Mouse (Mus musculus): ENCODE measurements at regions not wholly inside any gene's neighbourhood (a gene's known extent, or its start where the extent isn't known, plus 50 kb on each side); places are given as distances from the start of the nearest gene placed in this dataset.
A peak's percentile ranks its signal among the peaks of the same experiment; 100 is the strongest.

GRCm38 (mm10) chr11:85989536-85989935, 103.3 kb downstream of the Tbx4 start:
- Histone ChIP-seq H3K36me3 (ENCODE audit: control insufficient read depth, insufficient read depth, low read length) (no peaks in the 10 kb centered on the region), H3K4me3 (ENCODE audit: low read depth, low read length) (peak overlapping the region; percentile 7), H3K9ac (ENCODE audit: low read depth, low read length) (no peak overlapping the region), H3K4me1 (ENCODE audit: control insufficient read depth, insufficient read depth, low read length) (peaks cover 10% of the 10 kb centered on the region), H3K27me3 (ENCODE audit: control insufficient read depth, insufficient read depth, low read depth, low read length) (peaks cover 3% of the 10 kb centered on the region; the same call in 1 of the 2 replicates), H3K9me3 (replicated peaks; ENCODE audit: control insufficient read depth, low read length, poor library complexity, severe bottlenecking) (no peaks in the 10 kb centered on the region), H3K27ac (ENCODE audit: low read length) (no peak overlapping the region), H3K4me2 (ENCODE audit: low read length) (peak overlapping the region; percentile 49)
- WGBS = 7% methylated on average over 10 of the region's 10 CpGs
- ATAC-seq = no peak

GRCm38 (mm10) chr11:85989940-85990493, 103.8 kb downstream of the Tbx4 start:
- Histone ChIP-seq H3K9ac (ENCODE audit: low read depth, low read length) (no peak overlapping the region), H3K9me3 (replicated peaks; ENCODE audit: control insufficient read depth, low read length, poor library complexity, severe bottlenecking) (no peaks in the 10 kb centered on the region), H3K36me3 (ENCODE audit: control insufficient read depth, insufficient read depth, low read length) (no peaks in the 10 kb centered on the region), H3K4me2 (ENCODE audit: low read length) (peak overlapping the region; percentile 49), H3K4me1 (ENCODE audit: control insufficient read depth, insufficient read depth, low read length) (peaks cover 13% of the 10 kb centered on the region), H3K27me3 (ENCODE audit: control insufficient read depth, insufficient read depth, low read depth, low read length) (peaks cover 3% of the 10 kb centered on the region; the same call in 1 of the 2 replicates), H3K27ac (ENCODE audit: low read length) (no peak overlapping the region), H3K4me3 (ENCODE audit: low read depth, low read length) (peak overlapping the region; percentile 7)
- WGBS = 10% methylated on average over 11 of the region's 12 CpGs
- ATAC-seq = no peak

GRCm38 (mm10) chr11:85995318-85996095, 109.3 kb downstream of the Tbx4 start:
- 0 out of 2 replicates have a peak, but pooled peaks have one; percentile 48 for ATAC-seq
- peak overlapping the region; percentile 34 for H3K4me3 ChIP-seq (ENCODE audit: low read depth, low read length)
- no peaks in the 10 kb centered on the region for H3K9me3 ChIP-seq (replicated peaks; ENCODE audit: control insufficient read depth, low read length, poor library complexity, severe bottlenecking)
- H3K9ac ChIP-seq (ENCODE audit: low read depth, low read length) = peak overlapping the region; percentile 27
- H3K4me1 ChIP-seq (ENCODE audit: control insufficient read depth, insufficient read depth, low read length) = peaks cover 10% of the 10 kb centered on the region
- 27% methylated on average over 29 of the region's 29 CpGs for WGBS
- H3K27me3 ChIP-seq (ENCODE audit: control insufficient read depth, insufficient read depth, low read depth, low read length) = peaks cover 3% of the 10 kb centered on the region; the same call in 1 of the 2 replicates
- peak overlapping the region; percentile 56 for H3K4me2 ChIP-seq (ENCODE audit: low read length)
- H3K27ac ChIP-seq (ENCODE audit: low read length) = no peak overlapping the region
- H3K36me3 ChIP-seq (ENCODE audit: control insufficient read depth, insufficient read depth, low read length) = no peaks in the 10 kb centered on the region

- Histone ChIP-seq H3K36me3 (ENCODE audit: control insufficient read depth, insufficient read depth, low read length) (no peaks in the 10 kb centered on the region), H3K4me2 (ENCODE audit: low read length) (no peak overlapping the region), H3K27me3 (ENCODE audit: control insufficient read depth, insufficient read depth, low read depth, low read length) (peaks cover 3% of the 10 kb centered on the region; the same call in 1 of the 2 replicates), H3K4me1 (ENCODE audit: control insufficient read depth, insufficient read depth, low read length) (peaks cover 10% of the 10 kb centered on the region), H3K9ac (ENCODE audit: low read depth, low read length) (no peak overlapping the region), H3K27ac (ENCODE audit: low read length) (no peak overlapping the region), H3K9me3 (replicated peaks; ENCODE audit: control insufficient read depth, low read length, poor library complexity, severe bottlenecking) (no peaks in the 10 kb centered on the region), H3K4me3 (ENCODE audit: low read depth, low read length) (no peak overlapping the region)
- no peak for ATAC-seq
- 55% methylated on average over 4 of the region's 4 CpGs for WGBS
Observed at GRCm38 (mm10) chr11:85996686-85997085, 110.5 kb downstream of the Tbx4 start.

GRCm38 (mm10) chr11:86003341-86003740, 117.1 kb downstream of the Tbx4 start:
- Histone ChIP-seq H3K9ac (ENCODE audit: low read depth, low read length) (no peak overlapping the region), H3K9me3 (replicated peaks; ENCODE audit: control insufficient read depth, low read length, poor library complexity, severe bottlenecking) (no peaks in the 10 kb centered on the region), H3K27ac (ENCODE audit: low read length) (no peak overlapping the region), H3K4me3 (ENCODE audit: low read depth, low read length) (no peak overlapping the region), H3K4me2 (ENCODE audit: low read length) (no peak overlapping the region), H3K4me1 (ENCODE audit: control insufficient read depth, insufficient read depth, low read length) (no peaks in the 10 kb centered on the region), H3K36me3 (ENCODE audit: control insufficient read depth, insufficient read depth, low read length) (no peaks in the 10 kb centered on the region), H3K27me3 (ENCODE audit: control insufficient read depth, insufficient read depth, low read depth, low read length) (no peaks in the 10 kb centered on the region)
- 73% methylated on average over 7 of the region's 7 CpGs for WGBS
- ATAC-seq = no peak

- Histone ChIP-seq H3K9ac (ENCODE audit: low read depth, low read length) (no peak overlapping the region), H3K9me3 (replicated peaks; ENCODE audit: control insufficient read depth, low read length, poor library complexity, severe bottlenecking) (no peaks in the 10 kb centered on the region), H3K4me2 (ENCODE audit: low read length) (no peak overlapping the region), H3K27ac (ENCODE audit: low read length) (no peak overlapping the region), H3K4me3 (ENCODE audit: low read depth, low read length) (no peak overlapping the region), H3K36me3 (ENCODE audit: control insufficient read depth, insufficient read depth, low read length) (no peaks in the 10 kb centered on the region), H3K27me3 (ENCODE audit: control insufficient read depth, insufficient read depth, low read depth, low read length) (no peaks in the 10 kb centered on the region), H3K4me1 (ENCODE audit: control insufficient read depth, insufficient read depth, low read length) (no peaks in the 10 kb centered on the region)
- no peak for ATAC-seq
- WGBS = 88% methylated on average over 2 of the region's 2 CpGs
Observed at GRCm38 (mm10) chr11:86005284-86005683, 119.1 kb downstream of the Tbx4 start.

- Histone ChIP-seq H3K4me3 (ENCODE audit: low read depth, low read length) (no peak overlapping the region), H3K36me3 (ENCODE audit: control insufficient read depth, insufficient read depth, low read length) (no peaks in the 10 kb centered on the region), H3K9me3 (replicated peaks; ENCODE audit: control insufficient read depth, low read length, poor library complexity, severe bottlenecking) (no peaks in the 10 kb centered on the region), H3K27me3 (ENCODE audit: control insufficient read depth, insufficient read depth, low read depth, low read length) (no peaks in the 10 kb centered on the region), H3K27ac (ENCODE audit: low read length) (no peak overlapping the region), H3K4me1 (ENCODE audit: control insufficient read depth, insufficient read depth, low read length) (no peaks in the 10 kb centered on the region), H3K9ac (ENCODE audit: low read depth, low read length) (no peak overlapping the region), H3K4me2 (ENCODE audit: low read length) (no peak overlapping the region)
- no peak for ATAC-seq
- WGBS = 88% methylated on average over 9 of the region's 9 CpGs
Observed at GRCm38 (mm10) chr11:86005899-86006445, 119.8 kb downstream of the Tbx4 start.

GRCm38 (mm10) chr11:86006859-86007258, 120.6 kb downstream of the Tbx4 start:
- no peak overlapping the region for H3K27ac ChIP-seq (ENCODE audit: low read length)
- no peak overlapping the region for H3K4me2 ChIP-seq (ENCODE audit: low read length)
- no peaks in the 10 kb centered on the region for H3K9me3 ChIP-seq (replicated peaks; ENCODE audit: control insufficient read depth, low read length, poor library complexity, severe bottlenecking)
- H3K36me3 ChIP-seq (ENCODE audit: control insufficient read depth, insufficient read depth, low read length) = no peaks in the 10 kb centered on the region
- ATAC-seq = no peak
- no peak overlapping the region for H3K4me3 ChIP-seq (ENCODE audit: low read depth, low read length)
- H3K4me1 ChIP-seq (ENCODE audit: control insufficient read depth, insufficient read depth, low read length) = no peaks in the 10 kb centered on the region
- no peak overlapping the region for H3K9ac ChIP-seq (ENCODE audit: low read depth, low read length)
- H3K27me3 ChIP-seq (ENCODE audit: control insufficient read depth, insufficient read depth, low read depth, low read length) = no peaks in the 10 kb centered on the region
- WGBS = 92% methylated on average over 4 of the region's 4 CpGs
